Mouse (Mus musculus): ENCODE measurements at regions not wholly inside any gene's neighbourhood (a gene's known extent, or its start where the extent isn't known, plus 50 kb on each side); places are given as distances from the start of the nearest gene placed in this dataset.
A peak's percentile ranks its signal among the peaks of the same experiment; 100 is the strongest.

GRCm38 (mm10) chr15:44891544-44891943, 4757.4 kb downstream of the 9330182O14Rik start:
- H3K9me3 ChIP-seq (ENCODE audit: control insufficient read depth, low read length), result no peaks in the 10 kb centered on the region
- 68% methylated on average over 1 of the region's 1 CpGs for WGBS
- no peak for ATAC-seq (replicated peaks; ENCODE audit: low FRiP score)

GRCm38 (mm10) chr15:44896220-44896619, 4762.1 kb downstream of the 9330182O14Rik start:
- Histone ChIP-seq H3K27ac (ENCODE audit: low read depth, low read length) (no peak overlapping the region), H3K4me1 (replicated peaks; ENCODE audit: control insufficient read depth, insufficient read depth, low read length) (no peaks in the 10 kb centered on the region), H3K9me3 (ENCODE audit: control insufficient read depth, low read length) (no peaks in the 10 kb centered on the region), H3K4me3 (ENCODE audit: low read depth, low read length) (no peak overlapping the region), H3K27me3 (replicated peaks; ENCODE audit: control insufficient read depth, insufficient read depth, low read length) (no peaks in the 10 kb centered on the region), H3K4me2 (no peak overlapping the region), H3K9ac (ENCODE audit: low read depth, low read length) (no peak overlapping the region), H3K36me3 (ENCODE audit: control insufficient read depth, insufficient read depth, low read length) (no peaks in the 10 kb centered on the region)
- ATAC-seq (replicated peaks; ENCODE audit: low FRiP score), result no peak
- DNase-seq (ENCODE audit: low spot score), result no peak
- 32% methylated on average over 1 of the region's 1 CpGs for WGBS

More at GRCm38 (mm10) chr15:44891544-44891943, 4757.4 kb downstream of the 9330182O14Rik start:
- Histone ChIP-seq H3K4me1 (replicated peaks; ENCODE audit: control insufficient read depth, insufficient read depth, low read length) (no peaks in the 10 kb centered on the region), H3K9ac (ENCODE audit: low read depth, low read length) (no peak overlapping the region), H3K27ac (ENCODE audit: low read depth, low read length) (no peak overlapping the region), H3K4me2 (no peak overlapping the region), H3K4me3 (ENCODE audit: low read depth, low read length) (no peak overlapping the region), H3K27me3 (replicated peaks; ENCODE audit: control insufficient read depth, insufficient read depth, low read length) (no peaks in the 10 kb centered on the region), H3K36me3 (ENCODE audit: control insufficient read depth, insufficient read depth, low read length) (no peaks in the 10 kb centered on the region)
- DNase-seq (ENCODE audit: low spot score), result no peak

- 55% methylated on average over 1 of the region's 1 CpGs for WGBS
- ATAC-seq (replicated peaks; ENCODE audit: low FRiP score) (no peak), DNase-seq (ENCODE audit: low spot score) (no peak)
- no peaks in the 10 kb centered on the region for H3K9me3 ChIP-seq (ENCODE audit: control insufficient read depth, low read length)
- H3K27me3 ChIP-seq (replicated peaks; ENCODE audit: control insufficient read depth, insufficient read depth, low read length), result no peaks in the 10 kb centered on the region
- H3K4me3 ChIP-seq (ENCODE audit: low read depth, low read length), result no peak overlapping the region
- no peaks in the 10 kb centered on the region for H3K4me1 ChIP-seq (replicated peaks; ENCODE audit: control insufficient read depth, insufficient read depth, low read length)
- H3K9ac ChIP-seq (ENCODE audit: low read depth, low read length), result no peak overlapping the region
- H3K4me2 ChIP-seq, result no peak overlapping the region
- H3K36me3 ChIP-seq (ENCODE audit: control insufficient read depth, insufficient read depth, low read length), result no peaks in the 10 kb centered on the region
- H3K27ac ChIP-seq (ENCODE audit: low read depth, low read length), result no peak overlapping the region
Measured at GRCm38 (mm10) chr15:44897572-44897971, 4763.4 kb downstream of the 9330182O14Rik start.

- H3K36me3 ChIP-seq (ENCODE audit: control insufficient read depth, insufficient read depth, low read length), result no peaks in the 10 kb centered on the region
- H3K4me2 ChIP-seq, result no peak overlapping the region
- DNase-seq (ENCODE audit: low spot score) (no peak), ATAC-seq (replicated peaks; ENCODE audit: low FRiP score) (no peak)
- WGBS, result 48% methylated on average over 2 of the region's 2 CpGs
- no peak overlapping the region for H3K9ac ChIP-seq (ENCODE audit: low read depth, low read length)
- no peak overlapping the region for H3K27ac ChIP-seq (ENCODE audit: low read depth, low read length)
- H3K4me1 ChIP-seq (replicated peaks; ENCODE audit: control insufficient read depth, insufficient read depth, low read length), result no peaks in the 10 kb centered on the region
- H3K9me3 ChIP-seq (ENCODE audit: control insufficient read depth, low read length), result no peaks in the 10 kb centered on the region
- H3K4me3 ChIP-seq (ENCODE audit: low read depth, low read length), result no peak overlapping the region
- no peaks in the 10 kb centered on the region for H3K27me3 ChIP-seq (replicated peaks; ENCODE audit: control insufficient read depth, insufficient read depth, low read length)
Measured at GRCm38 (mm10) chr15:44907133-44907532, 4773.0 kb downstream of the 9330182O14Rik start.

- Histone ChIP-seq H3K9ac (ENCODE audit: low read depth, low read length) (no peak overlapping the region), H3K4me1 (replicated peaks; ENCODE audit: control insufficient read depth, insufficient read depth, low read length) (no peaks in the 10 kb centered on the region), H3K27ac (ENCODE audit: low read depth, low read length) (no peak overlapping the region), H3K9me3 (ENCODE audit: control insufficient read depth, low read length) (no peaks in the 10 kb centered on the region), H3K36me3 (ENCODE audit: control insufficient read depth, insufficient read depth, low read length) (no peaks in the 10 kb centered on the region), H3K4me2 (no peak overlapping the region), H3K27me3 (replicated peaks; ENCODE audit: control insufficient read depth, insufficient read depth, low read length) (no peaks in the 10 kb centered on the region), H3K4me3 (ENCODE audit: low read depth, low read length) (no peak overlapping the region)
- WGBS, result 78% methylated on average over 7 of the region's 7 CpGs
- ATAC-seq (replicated peaks; ENCODE audit: low FRiP score) (no peak), DNase-seq (ENCODE audit: low spot score) (no peak)
Measured at GRCm38 (mm10) chr15:44913434-44913833, 4779.3 kb downstream of the 9330182O14Rik start.

- Histone ChIP-seq H3K4me3 (ENCODE audit: low read depth, low read length) (no peak overlapping the region), H3K9ac (ENCODE audit: low read depth, low read length) (no peak overlapping the region), H3K4me2 (no peak overlapping the region), H3K4me1 (replicated peaks; ENCODE audit: control insufficient read depth, insufficient read depth, low read length) (no peaks in the 10 kb centered on the region), H3K9me3 (ENCODE audit: control insufficient read depth, low read length) (no peaks in the 10 kb centered on the region), H3K36me3 (ENCODE audit: control insufficient read depth, insufficient read depth, low read length) (no peaks in the 10 kb centered on the region), H3K27me3 (replicated peaks; ENCODE audit: control insufficient read depth, insufficient read depth, low read length) (no peaks in the 10 kb centered on the region), H3K27ac (ENCODE audit: low read depth, low read length) (no peak overlapping the region)
- ATAC-seq (replicated peaks; ENCODE audit: low FRiP score) (no peak), DNase-seq (ENCODE audit: low spot score) (no peak)
- 82% methylated on average over 2 of the region's 2 CpGs for WGBS
Measured at GRCm38 (mm10) chr15:44915005-44915404, 4780.8 kb downstream of the 9330182O14Rik start.

GRCm38 (mm10) chr15:44916479-44916878, 4782.3 kb downstream of the 9330182O14Rik start:
- Histone ChIP-seq H3K36me3 (ENCODE audit: control insufficient read depth, insufficient read depth, low read length) (no peaks in the 10 kb centered on the region), H3K9me3 (ENCODE audit: control insufficient read depth, low read length) (no peaks in the 10 kb centered on the region), H3K27me3 (replicated peaks; ENCODE audit: control insufficient read depth, insufficient read depth, low read length) (no peaks in the 10 kb centered on the region), H3K4me1 (replicated peaks; ENCODE audit: control insufficient read depth, insufficient read depth, low read length) (no peaks in the 10 kb centered on the region), H3K4me2 (no peak overlapping the region), H3K27ac (ENCODE audit: low read depth, low read length) (no peak overlapping the region), H3K4me3 (ENCODE audit: low read depth, low read length) (no peak overlapping the region), H3K9ac (ENCODE audit: low read depth, low read length) (no peak overlapping the region)
- 80% methylated on average over 1 of the region's 1 CpGs for WGBS
- no peak for DNase-seq (ENCODE audit: low spot score)
- no peak for ATAC-seq (replicated peaks; ENCODE audit: low FRiP score)

- Histone ChIP-seq H3K4me1 (replicated peaks; ENCODE audit: control insufficient read depth, insufficient read depth, low read length) (no peaks in the 10 kb centered on the region), H3K9me3 (ENCODE audit: control insufficient read depth, low read length) (no peaks in the 10 kb centered on the region), H3K4me2 (no peak overlapping the region), H3K27me3 (replicated peaks; ENCODE audit: control insufficient read depth, insufficient read depth, low read length) (no peaks in the 10 kb centered on the region), H3K9ac (ENCODE audit: low read depth, low read length) (no peak overlapping the region), H3K27ac (ENCODE audit: low read depth, low read length) (no peak overlapping the region), H3K4me3 (ENCODE audit: low read depth, low read length) (no peak overlapping the region), H3K36me3 (ENCODE audit: control insufficient read depth, insufficient read depth, low read length) (no peaks in the 10 kb centered on the region)
- DNase-seq (ENCODE audit: low spot score) (no peak), ATAC-seq (replicated peaks; ENCODE audit: low FRiP score) (0 out of 2 replicates have a peak, but pooled peaks have one; percentile 36)
- 79% methylated on average over 1 of the region's 1 CpGs for WGBS
Measured at GRCm38 (mm10) chr15:44924686-44925085, 4790.5 kb downstream of the 9330182O14Rik start.

GRCm38 (mm10) chr15:44927058-44927457, 4792.9 kb downstream of the 9330182O14Rik start:
- 49% methylated on average over 3 of the region's 3 CpGs for WGBS
- Histone ChIP-seq H3K9ac (ENCODE audit: low read depth, low read length) (no peak overlapping the region), H3K27me3 (replicated peaks; ENCODE audit: control insufficient read depth, insufficient read depth, low read length) (no peaks in the 10 kb centered on the region), H3K4me3 (ENCODE audit: low read depth, low read length) (no peak overlapping the region), H3K4me2 (no peak overlapping the region), H3K27ac (ENCODE audit: low read depth, low read length) (no peak overlapping the region), H3K9me3 (ENCODE audit: control insufficient read depth, low read length) (no peaks in the 10 kb centered on the region), H3K36me3 (ENCODE audit: control insufficient read depth, insufficient read depth, low read length) (no peaks in the 10 kb centered on the region), H3K4me1 (replicated peaks; ENCODE audit: control insufficient read depth, insufficient read depth, low read length) (no peaks in the 10 kb centered on the region)
- DNase-seq (ENCODE audit: low spot score) (no peak), ATAC-seq (replicated peaks; ENCODE audit: low FRiP score) (no peak)

All from liver, embryonic 11.5 days (tissue).